ENCODE assay signal across 50 mouse cellular contexts in genomic region chr1:98447929-98448328, GRCm38 (mm10). TPM values are rescaled to one million over a fixed set of nuclear protein-coding genes. Genes with fewer than 3 reads are reported as not detected.
"Had no signal": no experiment of that assay in that cellular context is flagged by ENCODE, and none has a peak within 500 bp of the region (broad histone marks: within the 10 kb centered on the region; RNA-seq: fewer than 3 reads in every experiment).

No protein-coding gene starts in this region.

- H3K4me1 ChIP-seq: heart, embryonic 10.5 days; heart, embryonic 12.5 days; heart, embryonic 13.5 days; heart, embryonic 15.5 days; hindbrain, embryonic 12.5 days; hindbrain, embryonic 13.5 days; hindbrain, embryonic 15.5 days; intestine, embryonic 15.5 days; kidney, embryonic 15.5 days had no signal

- H3K27me3 ChIP-seq: heart, embryonic 12.5 days; heart, embryonic 13.5 days; heart, embryonic 15.5 days; hindbrain, embryonic 12.5 days; hindbrain, embryonic 13.5 days; hindbrain, embryonic 15.5 days; intestine, embryonic 15.5 days; kidney, embryonic 15.5 days had no signal

- H3K27ac ChIP-seq: heart, embryonic 10.5 days; heart, embryonic 13.5 days; heart, embryonic 15.5 days; hindbrain, embryonic 12.5 days; hindbrain, embryonic 13.5 days; hindbrain, embryonic 14.5 days; hindbrain, embryonic 15.5 days; hindbrain, postnatal 0 days; intestine, embryonic 15.5 days; kidney, embryonic 15.5 days; kidney, postnatal 0 days; layer of hippocampus, adult 2 months had no signal

- DNase-seq: heart, postnatal 10 days; heart, postnatal 14 days; heart, postnatal 36 days; heart, postnatal 4 days; kidney, adult 11 months; kidney, adult 18-20 months; kidney, adult 2 months; kidney, adult 8-10 months; kidney, adult 9 months; kidney, postnatal 10 days; kidney, postnatal 14 days; kidney, postnatal 25 days; kidney, postnatal 36 days; kidney, postnatal 4 days; layer of hippocampus, adult 9-11 months; layer of hippocampus, postnatal 36 days had no signal

- ATAC-seq: hindbrain, embryonic 16.5 days; hindbrain, postnatal 0 days; inflammation-experienced regulatory T-cells, adult 6 months; intestine, embryonic 15.5 days; intestine, embryonic 16.5 days; intestine, postnatal 0 days had no signal

- H3K4me3 ChIP-seq: heart, embryonic 10.5 days; heart, embryonic 12.5 days; heart, embryonic 13.5 days; heart, embryonic 15.5 days; hindbrain, embryonic 12.5 days; hindbrain, embryonic 13.5 days; hindbrain, embryonic 15.5 days; intestine, embryonic 15.5 days; kidney, embryonic 15.5 days; layer of hippocampus, adult 2 months had no signal

- H3K9me3 ChIP-seq: heart, embryonic 10.5 days; heart, embryonic 13.5 days; heart, embryonic 15.5 days; hindbrain, embryonic 12.5 days; hindbrain, embryonic 13.5 days; hindbrain, embryonic 15.5 days; intestine, embryonic 15.5 days; kidney, embryonic 15.5 days had no signal

- H3K36me3 ChIP-seq: heart, embryonic 10.5 days; heart, embryonic 12.5 days; heart, embryonic 13.5 days; heart, embryonic 15.5 days; hindbrain, embryonic 12.5 days; hindbrain, embryonic 13.5 days; hindbrain, embryonic 15.5 days; intestine, embryonic 15.5 days; kidney, embryonic 15.5 days had no signal

RNA-seq across cellular contexts. Expression of gene Slco6d1, which starts 27.0 kb away (rescaled TPM):
- total RNA-seq: heart, postnatal 10 days; heart, postnatal 14 days; heart, postnatal 25 days; heart, postnatal 36 days; heart, postnatal 4 days; hematopoietic stem cell, adult 5-6 weeks; hindbrain, postnatal 0 days; layer of hippocampus, adult 18-20 months; layer of hippocampus, adult 2 months; layer of hippocampus, adult 8-10 months; layer of hippocampus, postnatal 10 days; layer of hippocampus, postnatal 14 days; layer of hippocampus, postnatal 25 days; layer of hippocampus, postnatal 36 days; left cerebral cortex, adult 18-20 months had no signal
- polyA plus RNA-seq: heart, embryonic 10.5 days; heart, embryonic 11.5 days; heart, embryonic 12.5 days; heart, embryonic 13.5 days; heart, embryonic 14.5 days; heart, embryonic 15.5 days; heart, embryonic 16.5 days; heart, postnatal 0 days; hindbrain, embryonic 11.5 days; hindbrain, embryonic 12.5 days; hindbrain, embryonic 13.5 days; hindbrain, embryonic 14.5 days; hindbrain, embryonic 15.5 days; hindbrain, embryonic 16.5 days; hindbrain, postnatal 0 days; inflammation-experienced regulatory T-cells, adult 6 months; intestine, embryonic 14.5 days; intestine, embryonic 15.5 days; intestine, embryonic 16.5 days; intestine, postnatal 0 days; kidney, adult 2 months; kidney, embryonic 14.5 days; kidney, embryonic 15.5 days; kidney, embryonic 16.5 days; kidney, postnatal 0 days; large intestine, adult 2 months had no signal
